Mouse (Mus musculus) neural tube, embryonic 14.5 days (tissue): Measurements from ENCODE around the gene Dr1. TPM values are rescaled to one million over a fixed set of nuclear protein-coding genes. Genes with fewer than 3 reads are reported as not detected.
"Not testable (repeated sequence)": the region's sequence is repeated elsewhere in the genome, so short reads cannot be mapped to it uniquely, and the experiment has no call there.

ENCODE experiments used
- ATAC-seq: fragments of 200-750 bp; cut with Nextera tagmentation; 2 replicates; pipeline ENCODE4 v1.8.0; 2017; ENCODE audit warnings: low read depth, mild to moderate bottlenecking, moderate TSS enrichment, moderate library complexity
- H3K27ac ChIP-seq: fragments of 300-500 bp; sonication (generic); 2 replicates; pipeline ENCODE4 v1.5.1; 2014; ENCODE audit warnings: low read depth, mild to moderate bottlenecking, control low read depth, low read length, moderate library complexity, mixed read lengths
- H3K27me3 ChIP-seq: fragments of 300-500 bp; sonication (generic); 2 replicates; pipeline ENCODE4 v1.6.1; 2014; ENCODE audit warnings: low read length; ENCODE audit not compliant: control insufficient read depth, insufficient read depth
- H3K36me3 ChIP-seq: fragments of 300-500 bp; sonication (generic); 2 replicates; pipeline ENCODE4 v1.6.1; 2014; ENCODE audit warnings: low read length, mixed read lengths; ENCODE audit not compliant: control insufficient read depth, insufficient read depth
- H3K4me1 ChIP-seq: fragments of 300-500 bp; sonication (generic); 2 replicates; pipeline ENCODE4 v1.6.1; 2014; ENCODE audit warnings: low read length; ENCODE audit not compliant: control insufficient read depth, insufficient read depth
- H3K4me2 ChIP-seq: fragments of 300-500 bp; sonication (generic); 2 replicates; pipeline ENCODE4 v1.6.1; 2014; ENCODE audit warnings: mild to moderate bottlenecking, low read depth, low read length, control low read depth
- H3K4me3 ChIP-seq: fragments of 300-500 bp; sonication (generic); 2 replicates; pipeline ENCODE4 v1.5.1; 2014; ENCODE audit warnings: low read depth, low read length, control low read depth, mixed read lengths
- H3K9ac ChIP-seq: fragments of 300-500 bp; sonication (generic); replicated peaks from 2 replicates; pipeline ENCODE4 v1.6.1; 2014; ENCODE audit warnings: low read depth, mild to moderate bottlenecking, control low read depth, low read length, mixed read lengths
- H3K9me3 ChIP-seq: fragments of 300-500 bp; sonication (generic); 2 replicates; pipeline ENCODE4 v1.6.1; 2016; ENCODE audit warnings: low read length; ENCODE audit not compliant: control insufficient read depth
- WGBS: fragments of 180-500 bp; shearing (Covaris S2); extraction: QIAGEN DNeasy Blood & Tissue Kit; methylation state at CpG from one replicate; pipeline ENCODE4 v1.1.7; 2014; 5-methylcytosine and 5-hydroxymethylcytosine counted together
- polyA plus RNA-seq: library from polyadenylated mRNA; unstranded; fragments of >200 nt; fragmentation: Nextera tagmentation; extraction: Ambion mirVana; gene quantifications from 2 replicates; pipeline ENCODE4 v1.2.1, GENCODE M21; 2014

The Dr1 gene
- 47.6 and 50.5 TPM in 2 replicates for polyA plus RNA-seq

DNA sequence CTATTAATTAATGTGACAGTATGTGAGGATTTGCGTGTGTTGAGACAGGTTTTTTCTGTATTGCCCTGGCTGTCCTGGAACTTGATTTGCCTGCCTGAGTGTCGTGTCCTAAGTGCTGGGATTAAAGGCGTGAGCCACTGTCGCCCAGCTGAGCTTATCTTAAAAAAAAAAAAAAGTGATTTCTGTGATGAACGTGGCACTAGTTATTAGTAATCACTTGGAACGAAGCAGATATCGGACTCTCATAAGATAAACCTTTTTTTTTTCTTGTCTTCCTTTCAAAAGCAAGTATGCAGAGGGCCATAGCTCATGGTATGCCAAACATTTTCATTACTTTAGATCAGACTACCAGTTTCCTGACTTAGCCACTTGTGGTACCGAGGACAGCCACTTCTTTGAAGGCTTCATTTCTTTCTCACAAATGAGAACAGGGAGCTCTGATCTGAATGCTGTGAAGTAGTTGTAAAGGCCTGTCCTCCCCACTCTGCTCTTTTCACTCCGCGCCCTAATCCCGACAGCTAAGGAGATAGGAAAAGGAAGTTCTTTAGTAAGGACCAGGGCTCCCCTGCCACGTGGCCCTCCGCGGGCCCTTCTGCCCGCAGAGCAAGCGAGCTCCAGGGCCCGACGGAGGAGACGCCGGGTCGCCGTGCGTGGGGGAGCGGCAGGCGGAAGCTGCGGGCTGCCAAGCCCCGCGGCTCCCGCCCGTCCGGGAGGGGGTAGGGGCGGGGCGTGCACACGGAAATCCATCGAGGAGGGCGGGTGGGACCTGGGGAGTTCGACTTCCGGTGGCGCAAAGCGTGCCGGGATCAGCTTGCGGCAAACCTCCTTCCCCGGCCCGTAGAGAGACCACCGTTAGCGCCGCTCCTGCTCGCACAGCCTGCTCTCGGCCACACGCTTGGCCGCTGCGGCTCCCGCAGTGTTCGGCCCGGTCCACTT is at the start of gene Dr1:
Dr1 (plus strand) TSS at position 771 of the 936 bp plus-strand sequence.
- Histone ChIP-seq H3K27ac (peak within 1 kb of the TSS; percentile 90), H3K4me3 (peak within 1 kb of the TSS; percentile 99), H3K4me1 (peaks cover 16% of the 10 kb centered on the region; the same call in 1 of the 2 replicates), H3K36me3 (no peaks in the 10 kb centered on the region), H3K4me2 (peak within 1 kb of the TSS; percentile 85), H3K27me3 (no peaks in the 10 kb centered on the region), H3K9ac (peak within 1 kb of the TSS; percentile 92), H3K9me3 (no peaks in the 10 kb centered on the region)
- ATAC-seq = peak; percentile 99
- WGBS = 4% methylated on average over 49 of the region's 55 CpGs

DNA sequence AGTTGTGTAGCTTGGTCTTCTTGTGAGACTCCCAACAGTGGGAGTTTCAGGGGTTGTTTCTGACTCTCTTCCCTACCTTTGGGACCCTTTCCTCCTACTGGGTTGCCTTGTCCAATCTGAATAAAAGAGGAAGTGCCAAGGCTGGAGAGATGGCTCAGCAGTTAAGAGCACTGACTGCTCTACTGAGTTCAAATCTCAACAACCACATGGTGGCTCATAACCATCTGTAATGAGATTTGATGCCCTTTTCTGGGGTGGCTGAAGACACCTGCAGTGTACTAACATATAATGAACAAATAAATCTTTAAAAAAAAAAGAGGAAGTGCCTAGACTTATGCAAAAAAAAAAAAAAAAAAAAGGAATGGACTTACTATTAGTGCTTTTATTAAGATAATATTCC is 44.6 kb upstream of the Dr1 start:
- no peaks in the 10 kb centered on the region for H3K36me3 ChIP-seq
- H3K9me3 ChIP-seq = no peaks in the 10 kb centered on the region
- H3K27ac ChIP-seq = no peak overlapping the region
- no peak overlapping the region for H3K4me3 ChIP-seq
- no peak overlapping the region for H3K4me2 ChIP-seq
- no peak for ATAC-seq
- H3K27me3 ChIP-seq = no peaks in the 10 kb centered on the region
- H3K9ac ChIP-seq = no peak overlapping the region
- no peaks in the 10 kb centered on the region for H3K4me1 ChIP-seq

GRCm38 (mm10) chr5:108226159-108226558 is 42.5 kb upstream of the Dr1 start:
- Histone ChIP-seq H3K9me3 (no peaks in the 10 kb centered on the region), H3K9ac (no peak overlapping the region), H3K27ac (no peak overlapping the region), H3K36me3 (no peaks in the 10 kb centered on the region), H3K4me1 (no peaks in the 10 kb centered on the region), H3K4me2 (no peak overlapping the region), H3K27me3 (no peaks in the 10 kb centered on the region), H3K4me3 (no peak overlapping the region)
- no peak for ATAC-seq

DNA sequence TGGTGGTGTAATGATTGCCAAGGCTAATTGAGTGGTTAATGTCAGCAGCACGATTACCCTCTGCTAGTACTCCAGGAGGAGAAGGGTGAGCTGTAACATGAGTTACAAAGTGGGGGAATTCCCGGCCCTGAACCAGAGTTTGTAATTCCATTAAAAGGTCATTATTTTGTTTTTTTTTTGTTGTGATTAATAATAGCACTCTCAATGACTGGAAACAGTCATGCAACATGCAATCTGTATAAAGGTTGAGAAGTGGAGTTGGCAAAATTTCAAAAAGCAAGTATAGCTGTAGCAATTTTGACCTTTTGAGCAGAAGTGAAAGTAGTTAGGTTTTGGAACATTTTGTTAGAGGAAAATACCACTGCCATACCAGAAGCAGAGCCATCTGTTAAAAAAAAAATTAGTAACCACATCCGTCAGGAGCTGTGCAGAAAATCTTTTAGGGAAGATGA is 22.4 kb upstream of the Dr1 start:
- H3K27ac ChIP-seq = no peak overlapping the region
- H3K9ac ChIP-seq = no peak overlapping the region
- H3K36me3 ChIP-seq = no peaks in the 10 kb centered on the region
- no peak for ATAC-seq
- H3K4me2 ChIP-seq = no peak overlapping the region
- no peaks in the 10 kb centered on the region for H3K27me3 ChIP-seq
- no peak overlapping the region for H3K4me3 ChIP-seq
- no peaks in the 10 kb centered on the region for H3K9me3 ChIP-seq
- no peaks in the 10 kb centered on the region for H3K4me1 ChIP-seq
- WGBS = 69% methylated on average over 3 of the region's 3 CpGs

DNA sequence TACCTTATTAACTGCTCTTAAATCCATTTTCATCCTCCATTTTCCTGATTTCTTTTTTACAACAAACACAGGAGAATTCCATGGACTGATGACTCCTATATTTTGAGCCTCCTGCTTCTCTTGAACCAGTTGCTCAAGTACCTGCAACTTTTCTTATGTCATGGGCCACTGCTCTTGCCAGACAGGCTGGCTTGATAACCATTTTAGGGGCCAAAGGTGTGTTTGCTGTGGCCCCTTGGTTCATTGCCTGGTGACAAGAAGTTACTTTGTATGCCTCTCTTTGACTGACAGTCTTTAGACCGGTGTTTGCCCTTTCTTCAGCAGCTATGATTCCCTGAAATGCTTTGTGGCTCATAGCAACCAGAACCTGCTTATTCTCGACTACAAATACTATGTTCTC is 18.7 kb upstream of the Dr1 start:
- WGBS = 75% methylated on average over 2 of the region's 2 CpGs
- no peaks in the 10 kb centered on the region for H3K9me3 ChIP-seq
- H3K4me3 ChIP-seq = no peak overlapping the region
- H3K9ac ChIP-seq = no peak overlapping the region
- H3K27me3 ChIP-seq = no peaks in the 10 kb centered on the region
- H3K36me3 ChIP-seq = no peaks in the 10 kb centered on the region
- H3K4me1 ChIP-seq = no peaks in the 10 kb centered on the region
- no peak overlapping the region for H3K27ac ChIP-seq
- H3K4me2 ChIP-seq = no peak overlapping the region
- no peak for ATAC-seq

GRCm38 (mm10) chr5:108255259-108255658 is 13.4 kb upstream of the Dr1 start:
- no peaks in the 10 kb centered on the region for H3K4me1 ChIP-seq
- H3K27me3 ChIP-seq = no peaks in the 10 kb centered on the region
- H3K4me3 ChIP-seq = no peak overlapping the region
- H3K27ac ChIP-seq = no peak overlapping the region
- no peaks in the 10 kb centered on the region for H3K36me3 ChIP-seq
- H3K9ac ChIP-seq = no peak overlapping the region
- WGBS = 76% methylated on average over 5 of the region's 5 CpGs
- no peak for ATAC-seq
- H3K9me3 ChIP-seq = no peaks in the 10 kb centered on the region
- H3K4me2 ChIP-seq = no peak overlapping the region

GRCm38 (mm10) chr5:108262722-108263121 is 6.0 kb upstream of the Dr1 start:
- 50% methylated on average over 4 of the region's 4 CpGs for WGBS
- no peak overlapping the region for H3K27ac ChIP-seq
- no peaks in the 10 kb centered on the region for H3K36me3 ChIP-seq
- no peaks in the 10 kb centered on the region for H3K27me3 ChIP-seq
- H3K4me1 ChIP-seq = no peaks in the 10 kb centered on the region
- no peak overlapping the region for H3K9ac ChIP-seq
- H3K4me3 ChIP-seq = no peak overlapping the region
- H3K4me2 ChIP-seq = no peak overlapping the region
- no peaks in the 10 kb centered on the region for H3K9me3 ChIP-seq
- ATAC-seq = no peak; the same call in 1 of the 2 replicates

- ATAC-seq, H3K9me3 ChIP-seq, H3K9ac ChIP-seq, H3K4me1 ChIP-seq, H3K4me2 ChIP-seq, H3K27me3 ChIP-seq, H3K27ac ChIP-seq, H3K36me3 ChIP-seq, H3K4me3 ChIP-seq: not testable (repeated sequence)
- whole genome bisulfite sequencing = 85% methylated on average over 1 of the region's 1 CpGs
Observed at GRCm38 (mm10) chr5:108263785-108264184, 4.9 kb upstream of the Dr1 start.

- Histone ChIP-seq H3K27me3 (no peaks in the 10 kb centered on the region), H3K4me1 (peaks cover 16% of the 10 kb centered on the region; the same call in 1 of the 2 replicates), H3K36me3 (no peaks in the 10 kb centered on the region), H3K9me3 (no peaks in the 10 kb centered on the region), H3K4me2 (no peak overlapping the region), H3K4me3 (no peak overlapping the region), H3K27ac (no peak overlapping the region), H3K9ac (no peak overlapping the region)
- ATAC-seq = no peak
Observed at GRCm38 (mm10) chr5:108266990-108267389, 1.7 kb upstream of the Dr1 start.
